Mouse (Mus musculus) adrenal gland, adult (tissue): Measurements from ENCODE around the gene Timm29.

Source experiments
- DNase-seq, 2 experiments: peaks; one replicate each; pipeline ENCODE4 v3.0.0; 2022 to 2023; ENCODE audit warnings: low spot score in 1 of 2; ENCODE audit not compliant: inconsistent age in 2 of 2

Gene Timm29

GRCm38 (mm10) chr9:21592703-21593121, at the start of gene Timm29, which contains the start of gene Yipf2:
Gene Timm29, plus strand, starts transcription at chr9:21592722.
Gene Yipf2, minus strand, starts transcription at chr9:21592828.
- peak; percentile 92 to 98 for DNase-seq

DNA sequence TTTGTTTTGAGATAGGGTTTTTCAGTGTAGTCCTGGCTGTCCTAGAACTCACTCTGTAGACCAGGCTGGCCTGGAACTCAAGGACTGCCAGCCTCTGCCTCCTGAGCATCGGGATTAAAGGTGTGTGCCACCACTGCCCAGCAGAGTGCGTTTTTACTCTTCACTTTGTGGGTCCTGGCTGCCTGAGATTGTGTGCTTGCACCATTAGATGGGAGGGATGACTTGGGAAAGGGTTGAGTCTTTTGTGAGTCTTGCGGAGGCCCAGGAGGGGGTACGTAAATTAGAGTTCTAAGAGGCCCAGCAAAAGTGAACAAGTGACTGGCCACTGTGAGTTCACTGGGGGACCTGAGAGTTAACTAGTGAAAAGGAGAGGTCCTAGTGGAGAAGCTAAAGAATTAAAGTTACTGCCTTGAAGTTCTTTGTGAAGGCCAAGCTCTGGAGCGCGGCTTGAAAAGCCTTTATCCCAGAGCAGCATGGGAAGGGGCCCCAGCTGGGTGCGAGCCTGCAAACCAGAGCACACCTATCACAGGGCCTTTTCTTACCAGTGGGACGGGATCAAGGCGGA, 47.1 kb upstream of the Timm29 start:
- peak in 1 of 2 experiments; percentile 32 for DNase-seq

DNA sequence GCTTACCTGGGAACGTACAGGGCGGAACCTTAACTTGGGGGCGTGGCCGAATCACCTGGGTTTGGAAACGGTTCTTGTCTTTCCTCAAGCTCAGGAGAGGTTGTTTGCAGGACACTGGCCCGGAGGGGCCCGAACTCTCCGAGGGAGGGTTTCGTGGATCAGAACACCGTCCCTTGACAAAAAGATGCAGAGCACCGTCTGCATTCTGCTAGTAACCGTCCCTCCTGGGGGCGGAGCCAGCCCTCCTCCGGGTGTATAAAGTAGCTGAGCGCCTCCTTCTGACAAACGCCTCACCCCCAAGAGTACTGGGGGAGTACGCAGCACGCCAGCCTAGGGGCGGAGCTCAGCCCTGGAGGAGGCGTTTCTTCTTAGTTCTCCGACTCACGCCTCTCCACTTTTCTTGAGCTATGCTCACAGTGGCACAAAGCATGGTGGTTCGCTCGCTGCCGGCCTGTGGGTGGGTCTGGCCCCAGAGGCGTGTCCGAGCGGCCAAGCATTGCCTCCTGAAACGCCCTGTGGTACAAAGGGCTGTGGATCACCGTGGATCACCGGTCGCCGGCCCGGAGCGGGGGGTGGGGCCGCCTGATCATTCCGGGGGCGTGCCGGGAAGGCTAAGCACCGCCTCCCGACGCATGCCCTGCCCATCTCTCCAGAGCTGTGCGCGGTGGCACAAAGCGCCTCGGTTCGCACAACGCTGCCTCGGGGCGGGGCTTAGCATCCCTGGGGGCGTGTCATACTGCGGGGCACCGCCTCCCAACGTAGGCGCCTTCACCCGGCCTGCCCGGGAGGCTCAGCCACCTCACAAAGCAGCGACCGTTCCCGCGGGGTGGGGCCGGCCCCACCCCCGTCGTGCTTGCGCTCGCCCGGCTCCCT, 46.4 kb upstream of the Timm29 start:
- peak; percentile 100 for DNase-seq

DNA sequence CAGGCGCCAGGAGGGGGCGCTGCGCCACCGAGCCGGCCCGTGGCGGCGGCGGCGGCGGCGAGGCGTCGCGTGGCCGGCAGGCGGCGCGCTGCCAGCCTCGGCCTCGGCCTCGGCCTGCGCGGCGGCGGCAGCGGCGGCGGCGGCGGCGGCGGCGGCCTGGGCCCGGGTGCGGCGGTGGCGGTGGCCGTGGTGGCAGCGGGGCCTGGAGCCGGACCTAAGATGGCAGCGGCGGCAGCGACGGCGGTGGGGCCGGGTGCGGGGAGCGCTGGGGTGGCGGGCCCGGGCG, 45.8 kb upstream of the Timm29 start, which contains the start of gene Carm1:
TSS of gene Carm1 (plus strand) at position 106 of the 286 bp plus-strand sequence.
- DNase-seq: peak in 1 of 2 experiments; percentile 90

GRCm38 (mm10) chr9:21547075-21547941, 45.2 kb upstream of the Timm29 start:
- peak; percentile 81 to 83 for DNase-seq

- peak in 1 of 2 experiments; percentile 62 for DNase-seq
Measured at GRCm38 (mm10) chr9:21551049-21551448, 41.5 kb upstream of the Timm29 start.

DNA sequence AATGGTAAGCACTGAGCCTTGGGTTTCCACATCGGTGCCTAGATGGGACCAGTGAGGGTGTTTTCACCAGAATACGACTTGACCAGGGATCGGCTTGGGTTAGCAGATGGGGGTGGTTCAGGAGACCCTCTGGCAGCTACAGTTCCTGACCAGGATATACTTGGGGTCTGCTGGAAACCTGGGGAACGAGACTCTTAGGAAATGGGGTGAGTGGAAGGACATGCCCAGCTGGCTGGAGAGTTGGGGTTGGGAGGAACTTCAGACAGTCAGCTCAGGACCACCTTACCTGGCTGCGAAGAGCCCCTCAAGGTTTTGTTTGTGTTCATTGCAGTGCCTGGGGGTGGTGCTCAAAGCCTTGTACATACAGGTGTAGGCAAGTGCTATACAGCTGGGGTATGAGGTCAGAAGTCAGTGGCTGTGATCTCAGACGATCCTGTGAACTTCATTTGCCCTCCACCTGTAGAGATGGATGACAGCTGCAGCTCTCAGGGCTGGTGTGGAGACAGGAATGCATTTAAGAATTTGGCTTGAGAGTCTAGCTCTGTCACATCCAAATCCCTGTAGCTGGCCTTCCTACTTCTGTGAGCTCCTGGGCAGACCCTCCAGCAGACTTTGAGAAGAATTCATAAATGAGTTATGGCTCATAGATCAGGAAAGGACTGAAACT, 38.8 kb upstream of the Timm29 start:
- DNase-seq: no peak

- no peak for DNase-seq
Measured at GRCm38 (mm10) chr9:21555198-21555742, 37.3 kb upstream of the Timm29 start.

DNA sequence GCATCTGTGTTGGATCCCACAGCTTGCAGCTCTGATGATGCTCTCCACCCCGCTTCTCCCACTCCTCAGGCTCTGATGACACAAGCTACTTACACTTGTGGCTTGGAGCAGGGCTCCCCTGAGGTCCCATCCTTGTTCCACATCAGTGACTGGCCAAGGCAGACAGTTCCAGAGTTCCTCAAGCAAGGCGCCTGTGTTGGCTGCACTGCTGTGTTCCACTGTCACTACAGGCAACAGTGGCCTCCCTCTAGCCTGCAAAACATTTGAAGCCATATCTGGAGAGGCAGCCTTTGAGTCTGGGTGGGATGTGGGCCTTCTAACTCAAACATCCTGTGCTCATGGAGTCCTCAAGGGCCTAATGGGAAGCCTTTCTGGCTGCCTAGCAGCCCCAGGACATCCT, 35.5 kb upstream of the Timm29 start:
- no peak for DNase-seq

GRCm38 (mm10) chr9:21557556-21557955, 35.0 kb upstream of the Timm29 start:
- DNase-seq: no peak

DNA sequence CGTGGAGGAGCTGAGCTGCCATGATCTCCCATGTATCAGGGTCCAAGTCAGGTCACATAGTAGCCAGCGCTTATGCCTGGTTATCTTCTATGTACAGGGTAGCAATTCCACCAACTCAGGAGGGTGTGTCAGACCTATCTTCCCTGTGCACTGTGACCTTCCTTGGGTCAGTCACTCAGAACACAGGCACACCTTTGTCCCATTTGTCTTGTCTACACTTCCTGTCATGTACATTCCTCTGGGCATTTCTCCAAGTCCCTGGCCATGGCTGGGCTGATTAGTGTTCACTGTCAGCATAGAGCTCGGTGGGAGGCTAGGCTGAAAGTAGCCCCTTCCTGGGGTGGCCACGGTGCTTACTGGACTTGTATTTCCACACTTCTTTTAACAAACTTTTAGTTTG, 34.2 kb upstream of the Timm29 start:
- DNase-seq: peak; percentile 63 to 83

DNA sequence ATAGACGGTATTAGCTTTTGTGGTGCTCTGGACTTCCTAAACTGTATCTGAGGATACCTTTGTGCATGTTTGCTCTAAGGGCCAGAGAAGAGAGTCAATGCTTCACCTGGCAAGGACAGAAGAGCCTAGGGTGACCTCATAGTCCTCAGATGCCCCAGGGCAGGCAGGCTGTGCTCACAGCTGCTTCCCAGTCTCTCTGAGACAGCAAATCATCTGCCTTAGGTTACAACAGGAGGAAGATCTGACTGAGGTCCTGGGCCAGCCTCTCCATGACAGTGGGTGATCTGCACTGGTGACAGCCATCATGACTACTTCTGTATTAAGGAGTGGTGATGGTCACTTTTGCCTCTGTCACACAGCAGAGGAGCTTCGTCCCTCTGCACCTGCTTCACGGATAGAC, 33.4 kb upstream of the Timm29 start:
- no peak for DNase-seq

DNA sequence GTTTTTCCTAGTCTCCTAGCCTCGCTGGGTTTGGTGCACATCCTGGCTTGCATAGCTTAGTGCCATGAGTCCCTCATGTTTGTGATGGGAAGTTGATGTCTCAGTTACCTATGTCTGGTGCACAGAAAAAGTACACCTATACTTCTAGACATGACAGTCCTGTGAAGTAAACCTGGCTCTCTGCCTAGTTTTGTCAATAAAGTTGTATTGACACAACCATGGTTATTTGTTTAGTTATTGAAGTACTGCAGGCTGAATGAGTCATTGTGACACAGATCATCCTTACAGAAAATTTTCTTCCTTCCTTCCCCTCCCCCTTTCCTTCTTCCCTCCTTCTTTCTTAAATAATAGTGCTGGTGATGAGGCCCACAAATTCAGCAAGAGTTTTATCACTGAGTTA, 28.1 kb upstream of the Timm29 start:
- no peak for DNase-seq

DNA sequence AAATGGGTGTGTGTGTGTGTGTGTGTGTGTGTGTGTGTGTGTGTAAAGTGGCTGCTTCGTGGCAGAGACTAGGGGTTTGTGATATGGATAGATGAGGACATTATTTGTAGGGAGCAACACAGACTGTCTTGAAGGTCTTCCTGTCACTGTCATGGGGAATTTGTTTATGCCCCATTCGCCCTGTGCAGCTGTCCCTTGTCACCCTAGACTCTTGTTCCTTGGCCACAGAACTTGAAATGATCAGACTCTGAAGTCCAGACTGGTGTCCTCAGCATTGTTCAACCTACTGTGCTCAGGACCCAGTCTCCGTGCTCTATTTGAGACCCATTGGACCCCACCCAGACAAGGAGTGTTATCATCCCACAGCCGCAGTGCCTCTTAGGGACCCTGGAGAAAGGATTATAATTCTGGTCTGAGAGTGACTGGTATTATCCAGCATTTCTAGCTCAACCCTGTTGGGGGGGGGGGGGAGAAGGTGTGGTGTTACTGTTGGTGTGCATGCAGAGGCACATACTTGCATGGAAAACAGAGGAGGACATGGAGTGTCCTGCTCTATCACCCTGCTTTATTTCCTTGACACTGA, 27.4 kb upstream of the Timm29 start:
- no peak for DNase-seq

- DNase-seq: no peak
Measured at GRCm38 (mm10) chr9:21566538-21566937, 26.0 kb upstream of the Timm29 start.

DNA sequence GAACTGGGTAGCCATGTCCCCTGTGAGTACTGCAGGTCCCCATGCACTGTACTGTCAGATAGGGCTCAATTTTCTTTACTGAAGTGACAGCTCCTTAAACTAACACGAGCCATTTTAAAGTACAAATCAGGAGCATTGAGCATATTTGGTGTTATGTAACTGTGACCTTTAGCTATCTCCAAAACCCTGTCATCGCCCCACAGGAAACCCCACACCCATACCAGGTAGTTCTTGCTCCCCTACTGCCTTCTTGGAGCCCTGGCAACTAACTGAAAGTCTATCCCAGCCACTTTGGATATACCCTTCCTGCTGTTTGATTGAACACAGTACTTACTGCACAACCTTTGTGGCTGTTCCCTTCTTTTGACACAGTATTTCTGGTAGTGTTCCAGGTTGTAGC, 25.5 kb upstream of the Timm29 start:
- peak in 1 of 2 experiments; percentile 55 for DNase-seq

- DNase-seq: no peak
Measured at GRCm38 (mm10) chr9:21568657-21569255, 23.8 kb upstream of the Timm29 start.

DNA sequence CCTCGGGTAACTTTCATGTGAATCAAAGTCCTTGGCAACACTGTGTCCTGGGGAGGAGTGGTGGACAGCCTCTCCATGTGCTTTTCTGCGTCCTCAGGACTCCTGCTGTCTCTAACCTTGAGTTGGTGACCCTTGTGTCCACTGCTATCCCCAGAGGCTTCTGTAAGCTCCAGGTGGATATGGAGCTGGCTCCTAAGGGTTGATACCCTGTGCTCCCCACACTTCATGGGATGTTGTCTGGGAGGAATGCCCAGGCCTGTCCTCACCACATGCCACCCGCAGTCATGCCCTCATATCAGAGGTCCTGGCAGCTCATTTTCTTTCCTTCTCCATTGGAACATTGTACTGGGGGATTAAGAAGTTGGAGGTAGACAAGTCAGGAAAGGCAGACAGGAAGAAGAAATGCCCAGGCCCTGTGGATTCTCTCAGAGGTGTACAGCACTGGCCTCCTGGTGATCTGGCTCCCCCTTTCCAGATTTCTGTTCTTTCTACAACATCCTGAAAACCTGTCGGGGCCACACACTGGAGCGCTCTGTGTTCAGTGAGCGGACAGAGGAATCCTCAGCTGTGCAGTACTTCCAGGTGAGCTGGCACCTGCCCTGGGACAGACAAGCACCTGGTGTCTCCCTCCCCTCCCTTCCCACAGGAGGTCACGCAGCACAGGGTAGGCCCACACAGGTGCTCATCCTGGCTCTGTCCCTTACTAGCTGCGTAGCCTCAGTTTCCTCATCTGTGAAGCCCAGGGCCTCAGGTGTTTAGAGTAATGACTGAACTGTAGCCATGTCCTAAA, 18.3 kb upstream of the Timm29 start:
- DNase-seq: no peak

GRCm38 (mm10) chr9:21575253-21575652, 17.3 kb upstream of the Timm29 start:
- no peak for DNase-seq
